Mouse (Mus musculus) layer of hippocampus, adult 6 months (tissue): ENCODE results near the gene Cct2. TPM values are rescaled to one million over a fixed set of nuclear protein-coding genes. Genes with fewer than 3 reads are reported as not detected.

Source experiments
- long read RNA-seq, 2 experiments: library from polyadenylated mRNA; unstranded; transcript quantifications; one replicate each; pipeline ENCODE4 v2.0.0; 2019 to 2020
- polyA plus RNA-seq: library from polyadenylated mRNA; unstranded; fragments of <200 nt; fragmentation: Nextera tagmentation; gene quantifications from 2 replicates; pipeline ENCODE4 v1.2.3, GENCODE M21; 2021

Gene Cct2
- polyA plus RNA-seq: 175 and 187 TPM in 2 replicates
- long read RNA-seq, experiment 1, transcript Cct2-201 (16 exons, 1,959 nt): major isoform, 272 of 389 reads
- long read RNA-seq, experiment 1, partial matches to known transcripts: 81 of 389 reads
- long read RNA-seq, experiment 1, other reads (novel, unspliced or antisense): 35 of 389 reads
- long read RNA-seq, experiment 2, transcript Cct2-201 (16 exons, 1,959 nt): major isoform, 849 of 1,019 reads
- long read RNA-seq, experiment 2, partial matches to known transcripts: 48 of 1,019 reads
- long read RNA-seq, experiment 2, other reads (novel, unspliced or antisense): 122 of 1,019 reads

GRCm38 (mm10) chr10:117063254-117064021, at the start of gene Cct2:
Gene Cct2 (minus strand): TSS chr10:117063814.

GRCm38 (mm10) chr10:117045175-117046056, 18.2 kb downstream of the Cct2 start, which contains the start of gene Lrrc10:
Gene Lrrc10 (plus strand): TSS chr10:117045341.

Other genes with a start within 250 kb of the Cct2 start
- gene Myrfl, start 166.9 kb downstream of the Cct2 start, polyA plus RNA-seq: 0.04 and 0.09 TPM in 2 replicates
- 57.7 and 65.9 TPM in 2 replicates for gene Rab3ip, start 113.0 kb downstream of the Cct2 start, polyA plus RNA-seq
- not detected in 2 replicates for gene Gm10271, start 91.2 kb downstream of the Cct2 start, polyA plus RNA-seq
- gene Best3, start 77.5 kb downstream of the Cct2 start, polyA plus RNA-seq: 0.94 and 1.6 TPM in 2 replicates
- 0.19 TPM in 1 of 2 replicates, not detected in the other for gene Lrrc10, start 18.5 kb downstream of the Cct2 start, polyA plus RNA-seq
- 7.7 and 7.8 TPM in 2 replicates for gene Frs2, start 84.7 kb upstream of the Cct2 start, polyA plus RNA-seq
- gene Yeats4, start 160.7 kb upstream of the Cct2 start, polyA plus RNA-seq: 45.5 and 57.8 TPM in 2 replicates
- not detected in 2 replicates for gene 9530003J23Rik, start 174.9 kb upstream of the Cct2 start, polyA plus RNA-seq
- gene Lyz2, start 218.5 kb upstream of the Cct2 start, polyA plus RNA-seq: 25.4 and 42.2 TPM in 2 replicates
- 0.11 TPM in 1 of 2 replicates, not detected in the other for gene Lyz1, start 229.1 kb upstream of the Cct2 start, polyA plus RNA-seq